8 mouse cellular contexts compared by ENCODE assay signal in genomic region chr12:69538362-69538950, GRCm38 (mm10). TPM values are rescaled to one million over a fixed set of nuclear protein-coding genes. Genes with fewer than 3 reads are reported as not detected.
A peak's percentile ranks its signal among the peaks of the same experiment; 100 is the strongest.
DNase-seq lines count a peak whose midpoint lies in the region; ATAC-seq lines count a peak whose summit lies in the region.

No protein-coding gene starts in this region.

- H3K27ac ChIP-seq in heart, embryonic 16.5 days (ENCODE audit: low read length) = peak overlapping the region; percentile 92

- 43% methylated on average over 4 of the region's 4 CpGs for WGBS in heart, embryonic 16.5 days

- H3K36me3 ChIP-seq in heart, embryonic 16.5 days (ENCODE audit: control insufficient read depth, insufficient read depth) = no peaks in the 10 kb centered on the region
- no peaks in the 10 kb centered on the region for H3K36me3 ChIP-seq in megakaryocyte, embryonic 14.5 days (replicated peaks; ENCODE audit: low read length)

- peak overlapping the region; percentile 64 for H3K4me2 ChIP-seq in heart, embryonic 16.5 days (ENCODE audit: low read depth, low read length)

- DNase-seq in heart, adult 18-20 months = peak; percentile 44 to 46
- DNase-seq in heart, postnatal 25 days (ENCODE audit: low spot score) = no peak
- DNase-seq in brain, adult 2 months (ENCODE audit: low read depth, low spot score) = peak; percentile 12
- DNase-seq in ovary, postnatal 14 days (ENCODE audit: low spot score) = no peak
- no peak for DNase-seq in layer of hippocampus, adult 11-12 months (ENCODE audit: low spot score)

- H3K9ac ChIP-seq in heart, embryonic 16.5 days (ENCODE audit: low read length) = peak overlapping the region; percentile 67

- H3K27me3 ChIP-seq in heart, embryonic 16.5 days (ENCODE audit: control insufficient read depth, insufficient read depth, low read length) = no peaks in the 10 kb centered on the region
- H3K27me3 ChIP-seq in megakaryocyte, embryonic 14.5 days (replicated peaks) = peaks cover 59% of the 10 kb centered on the region

- peak overlapping the region; percentile 31 for H3K4me3 ChIP-seq in heart, embryonic 16.5 days (ENCODE audit: low read length)
- H3K4me3 ChIP-seq in megakaryocyte, embryonic 14.5 days (replicated peaks) = peak overlapping the region; percentile 88

- no peaks in the 10 kb centered on the region for H3K9me3 ChIP-seq in heart, embryonic 16.5 days (replicated peaks; ENCODE audit: control insufficient read depth, low read length)
- peaks cover 7% of the 10 kb centered on the region for H3K9me3 ChIP-seq in megakaryocyte, embryonic 14.5 days

- intact Hi-C loops in heart, postnatal 25 days (cut with DNase I) = no loop called here

- peaks cover 24% of the 10 kb centered on the region for H3K4me1 ChIP-seq in heart, embryonic 16.5 days (ENCODE audit: control insufficient read depth, insufficient read depth, low read length)
- peaks cover 48% of the 10 kb centered on the region for H3K4me1 ChIP-seq in megakaryocyte, embryonic 14.5 days

- no peak for ATAC-seq in heart, embryonic 16.5 days (replicated peaks; ENCODE audit: extremely low read depth, insufficient read depth, low FRiP score)
- ATAC-seq in megakaryocyte-erythroid progenitor cell, adult 5-6 weeks (replicated peaks; ENCODE audit: low FRiP score, low TSS enrichment, poor library complexity, severe bottlenecking) = no peak

RNA-seq across cellular contexts. Expression of gene Vcpkmt, which starts 44.4 kb away (rescaled TPM):
- total RNA-seq in heart, adult 18-20 months (2021) = 1 to 10 TPM; 4.2 to 4.8 TPM
- 1 to 10 TPM; 3.4 to 4.1 TPM for total RNA-seq in heart, postnatal 25 days (2021)
- 15.7 and 19.2 TPM in 2 replicates for polyA plus RNA-seq in heart, embryonic 16.5 days (2015; fragmentation: Nextera tagmentation; extraction: Ambion mirVana)
- polyA plus RNA-seq in megakaryocyte, embryonic 14.5 days (2012; ENCODE audit: insufficient read depth, low replicate concordance) = 7.0 TPM in 1 of 2 replicates, not detected in the other
- total RNA-seq in megakaryocyte-erythroid progenitor cell, adult 5-6 weeks (2014; fragmentation: Nextera tagmentation) = 15.5 and 21.3 TPM in 2 replicates
- total RNA-seq in megakaryocyte-erythroid progenitor cell, adult 5-6 weeks (2017) = 17.5 and 25.4 TPM in 2 replicates

Comparison
In these comparisons a context has a peak if more than half of its experiments do, and no peak if none do; other contexts are left out.
1. DNase-seq: peak in heart, adult 18-20 months (2 of 2) and brain, adult 2 months (single experiment); none in heart, postnatal 25 days (single experiment), ovary, postnatal 14 days (single experiment) and layer of hippocampus, adult 11-12 months (single experiment).